Mouse (Mus musculus): ENCODE data around the gene Hmcn1. TPM values are rescaled to one million over a fixed set of nuclear protein-coding genes. Genes with fewer than 3 reads are reported as not detected.

Gene Hmcn1
- 2.2 TPM for polyA plus RNA-seq (2014; fragmentation: Illumina TruSeq; extraction: RNeasy Lipid Tissue Mini Kit (QIAGEN cat#74804))

DNA sequence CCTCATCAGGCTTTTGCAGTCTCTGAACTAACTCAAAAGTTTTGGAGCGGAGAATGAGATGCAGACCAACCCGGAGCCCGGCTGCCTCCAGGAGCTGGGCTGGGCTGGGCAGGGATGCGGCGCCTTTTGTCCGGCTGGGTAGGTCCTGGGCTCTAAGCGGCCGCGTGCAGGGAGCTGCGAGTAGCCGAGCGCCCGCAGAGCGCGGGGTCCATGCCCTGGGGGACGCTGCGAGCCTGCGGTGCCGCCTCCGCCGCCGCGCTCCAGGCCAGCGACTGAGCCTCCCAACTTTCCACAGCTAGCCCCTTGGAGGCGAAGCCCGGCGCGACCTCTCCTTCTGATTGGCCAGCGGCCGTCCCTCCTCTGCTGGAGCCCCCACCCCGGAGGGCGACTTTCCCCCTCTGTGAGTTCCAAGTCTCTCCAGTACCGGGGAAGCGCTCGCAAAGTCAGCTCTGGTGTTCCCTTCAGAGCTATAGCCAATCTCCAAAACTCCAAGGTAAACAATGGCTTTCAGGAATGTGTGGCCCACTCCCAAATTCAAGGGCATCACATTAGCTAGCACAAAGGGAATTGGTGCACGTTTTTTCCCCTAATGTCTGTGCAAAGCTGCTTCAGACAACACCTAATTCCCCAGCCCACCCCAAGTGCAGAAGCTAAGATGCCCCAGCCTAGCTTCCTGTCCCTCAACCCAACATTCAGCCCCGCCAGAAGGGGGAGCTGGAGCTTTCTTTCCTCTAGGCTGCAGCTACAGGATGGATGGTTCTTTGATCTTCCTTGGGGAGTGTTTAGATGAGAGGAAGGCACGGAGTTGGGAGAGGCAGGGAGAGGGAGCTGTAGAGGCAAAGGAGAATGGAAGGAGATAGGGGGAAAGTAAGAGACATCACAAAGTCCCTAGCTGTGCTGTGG is at the start of gene Hmcn1:
Gene Hmcn1 (minus strand): TSS at position 274 of the 903 bp plus-strand sequence.

Other genes starting within 250 kb of the Hmcn1 start
- gene Gm47985, start 189.1 kb upstream of the Hmcn1 start, polyA plus RNA-seq (2014; fragmentation: Illumina TruSeq; extraction: RNeasy Lipid Tissue Mini Kit (QIAGEN cat#74804)): not detected
- not detected for gene Gm8947, start 198.9 kb upstream of the Hmcn1 start, polyA plus RNA-seq (2014; fragmentation: Illumina TruSeq; extraction: RNeasy Lipid Tissue Mini Kit (QIAGEN cat#74804))
- gene Gm47995, start 205.0 kb upstream of the Hmcn1 start, polyA plus RNA-seq (2014; fragmentation: Illumina TruSeq; extraction: RNeasy Lipid Tissue Mini Kit (QIAGEN cat#74804)): not detected
- not detected for gene 3110040M04Rik, start 210.7 kb upstream of the Hmcn1 start, polyA plus RNA-seq (2014; fragmentation: Illumina TruSeq; extraction: RNeasy Lipid Tissue Mini Kit (QIAGEN cat#74804))
- gene Gm47996, start 216.7 kb upstream of the Hmcn1 start, polyA plus RNA-seq (2014; fragmentation: Illumina TruSeq; extraction: RNeasy Lipid Tissue Mini Kit (QIAGEN cat#74804)): not detected